Comparison of ENCODE assay signal across 8 mouse cellular contexts in genomic region chr11:89424358-89424757, GRCm38 (mm10).
DNase-seq lines count a peak whose midpoint lies in the region; ATAC-seq and TF ChIP-seq lines count a peak whose summit lies in the region.

No protein-coding gene starts in this region.

- WGBS in midbrain, embryonic 14.5 days = 62% methylated on average over 3 of the region's 3 CpGs

- H3K4me2 ChIP-seq in midbrain, embryonic 14.5 days (ENCODE audit: low read length) = no peak overlapping the region

- no peaks in the 10 kb centered on the region for H3K36me3 ChIP-seq in midbrain, embryonic 14.5 days (ENCODE audit: control insufficient read depth, insufficient read depth, low read length)

- ATAC-seq in Patski = no peak
- no peak for ATAC-seq in megakaryocyte, adult 5-6 weeks (ENCODE audit: poor library complexity, severe bottlenecking)
- ATAC-seq in midbrain, embryonic 14.5 days (ENCODE audit: low FRiP score, low TSS enrichment) = no peak

- CTCF ChIA-PET in Patski (lab: Charles Lee) = no interaction called here

- DNase-seq in adrenal gland, postnatal 14 days = peak; percentile 49
- DNase-seq in adrenal gland, postnatal 25 days = no peak
- DNase-seq in layer of hippocampus, adult 11-12 months (ENCODE audit: low spot score) = peak; percentile 7
- no peak for DNase-seq in layer of hippocampus, postnatal 36 days
- DNase-seq in Patski (ENCODE audit: low read depth, low spot score) = no peak
- peak; percentile 44 for DNase-seq in lung, postnatal 14 days
- no peak for DNase-seq in midbrain, embryonic 14.5 days

- no peaks in the 10 kb centered on the region for H3K4me1 ChIP-seq in midbrain, embryonic 14.5 days (ENCODE audit: control insufficient read depth, insufficient read depth, low read length)

- in situ Hi-C loops in Patski (cut with MboI; ENCODE audit: low pct_unique_long_range_greater_than_20kb) = loop anchor here (10.0 kb wide), 1 partner anchor 290 kb away; no protein-coding TSS in a partner anchor

- no peak overlapping the region for H3K9ac ChIP-seq in midbrain, embryonic 14.5 days (replicated peaks; ENCODE audit: low read length)

- no peaks in the 10 kb centered on the region for H3K27me3 ChIP-seq in Patski
- no peaks in the 10 kb centered on the region for H3K27me3 ChIP-seq in midbrain, embryonic 14.5 days (ENCODE audit: control insufficient read depth, insufficient read depth, low read length)

- peak; percentile 58 for TF ChIP-seq CTCF in Patski (IDR thresholded peaks at IDR 0.05)

- no peak overlapping the region for H3K4me3 ChIP-seq in midbrain, embryonic 14.5 days (replicated peaks; ENCODE audit: low read depth, low read length)

- H3K9me3 ChIP-seq in midbrain, embryonic 14.5 days (ENCODE audit: control insufficient read depth, low read length) = no peaks in the 10 kb centered on the region

- POLR2A ChIA-PET in Patski (lab: Charles Lee) = no interaction called here

- H3K27ac ChIP-seq in midbrain, embryonic 14.5 days (replicated peaks; ENCODE audit: low read depth, low read length) = no peak overlapping the region

Comparison
In these comparisons a context has a peak if more than half of its experiments do, and no peak if none do; other contexts are left out.
1. DNase-seq: peak in adrenal gland, postnatal 14 days (single experiment), layer of hippocampus, adult 11-12 months (single experiment) and lung, postnatal 14 days (single experiment); none in adrenal gland, postnatal 25 days (single experiment), layer of hippocampus, postnatal 36 days (0 of 2), Patski (single experiment) and midbrain, embryonic 14.5 days (single experiment).